Mouse (Mus musculus) liver, postnatal 0 days (tissue): ENCODE results near the gene Ak4. TPM values are rescaled to one million over a fixed set of nuclear protein-coding genes. Genes with fewer than 3 reads are reported as not detected.

Experiments
- ATAC-seq: fragments of 200-750 bp; cut with Nextera tagmentation; 2 replicates; pipeline ENCODE4 v1.8.0; 2017; ENCODE audit warnings: mild to moderate bottlenecking, moderate library complexity
- DNase-seq: peaks from one replicate; pipeline ENCODE4 v3.0.0-alpha.2; 2016
- H3K27ac ChIP-seq: fragments of 300-500 bp; sonication (generic); 2 replicates; pipeline ENCODE4 v1.5.1; 2014; ENCODE audit warnings: antibody characterized with exemption, moderate library complexity, mild to moderate bottlenecking, low read depth
- H3K27me3 ChIP-seq: fragments of 300-500 bp; sonication (generic); 2 replicates; pipeline ENCODE4 v1.6.1; 2014; ENCODE audit warnings: low read length, control low read depth, mixed read lengths; ENCODE audit not compliant: insufficient read depth
- H3K36me3 ChIP-seq: fragments of 300-500 bp; sonication (generic); replicated peaks from 2 replicates; pipeline ENCODE4 v1.6.1; 2014; ENCODE audit warnings: mild to moderate bottlenecking, control low read depth, low read length, moderate library complexity, mixed read lengths; ENCODE audit not compliant: insufficient read depth
- H3K4me1 ChIP-seq: fragments of 300-500 bp; sonication (generic); 2 replicates; pipeline ENCODE4 v1.6.1; 2014; ENCODE audit warnings: antibody characterized with exemption, mild to moderate bottlenecking, control low read depth; ENCODE audit not compliant: insufficient read depth
- H3K4me2 ChIP-seq: fragments of 300-500 bp; sonication (generic); 2 replicates; pipeline ENCODE4 v1.6.1; 2014; ENCODE audit warnings: low read depth, mild to moderate bottlenecking, low read length, moderate library complexity, mixed read lengths
- H3K4me3 ChIP-seq: fragments of 300-500 bp; sonication (generic); 2 replicates; pipeline ENCODE4 v1.5.1; 2014; ENCODE audit warnings: low read depth, low read length
- H3K9ac ChIP-seq: fragments of 300-500 bp; sonication (generic); replicated peaks from 2 replicates; pipeline ENCODE4 v1.6.1; 2014; ENCODE audit warnings: mild to moderate bottlenecking, moderate library complexity
- H3K9me3 ChIP-seq: fragments of 300-500 bp; sonication (generic); 2 replicates; pipeline ENCODE4 v1.6.1; 2016; ENCODE audit warnings: mild to moderate bottlenecking, control low read depth, low read length, mixed read lengths
- CTCF ChIP-seq: sonication (generic); IDR thresholded peaks from 2 replicates; pipeline ENCODE4 v1.5.1; 2016; ENCODE audit warnings: antibody characterized with exemption, low read depth
- EP300 ChIP-seq: IDR thresholded peaks from 2 replicates; pipeline ENCODE4 v1.6.1; 2016; ENCODE audit warnings: antibody characterized with exemption, low read depth, mild to moderate bottlenecking
- WGBS: fragments of 180-500 bp; shearing (Covaris S2); extraction: QIAGEN DNeasy Blood & Tissue Kit; methylation state at CpG from one replicate; pipeline ENCODE4 v1.1.7; 2014; ENCODE audit not compliant: insufficient replicate concordance; 5-methylcytosine and 5-hydroxymethylcytosine counted together
- polyA plus RNA-seq: library from polyadenylated mRNA; unstranded; fragments of >200 nt; fragmentation: Nextera tagmentation; extraction: Ambion mirVana; gene quantifications from 2 replicates; pipeline ENCODE4 v1.2.1, GENCODE M21; 2015

Gene Ak4
- polyA plus RNA-seq, 1 experiment from 2014 or later = 31.3 TPM

- Histone ChIP-seq H3K4me2 (no peak overlapping the region), H3K9me3 (no peaks in the 10 kb centered on the region), H3K36me3 (no peaks in the 10 kb centered on the region), H3K4me3 (no peak overlapping the region), H3K27me3 (0 out of 2 replicates have a peak, but pooled peaks cover 2% of the 10 kb centered on the region), H3K27ac (no peak overlapping the region), H3K4me1 (0 out of 2 replicates have a peak, but pooled peaks cover 7% of the 10 kb centered on the region), H3K9ac (no peak overlapping the region)
- no peak for ATAC-seq
- 61% methylated on average over 2 of the region's 2 CpGs for WGBS
- no peak for DNase-seq
- no peak for TF ChIP-seq CTCF
- TF ChIP-seq EP300 = no peak
Observed at GRCm38 (mm10) chr4:101505966-101506365, 86.9 kb downstream of the Ak4 start.

- ATAC-seq (no peak), DNase-seq (no peak)
- Histone ChIP-seq H3K9me3 (no peaks in the 10 kb centered on the region), H3K4me1 (0 out of 2 replicates have a peak, but pooled peaks cover 7% of the 10 kb centered on the region), H3K36me3 (no peaks in the 10 kb centered on the region), H3K27me3 (0 out of 2 replicates have a peak, but pooled peaks cover 2% of the 10 kb centered on the region), H3K27ac (no peak overlapping the region), H3K4me3 (no peak overlapping the region), H3K9ac (no peak overlapping the region), H3K4me2 (no peak overlapping the region)
- TF ChIP-seq CTCF = no peak
- no peak for TF ChIP-seq EP300
Observed at GRCm38 (mm10) chr4:101506372-101506771, 87.3 kb downstream of the Ak4 start.

- H3K9ac ChIP-seq = no peak overlapping the region
- 0 out of 2 replicates have a peak, but pooled peaks cover 2% of the 10 kb centered on the region for H3K27me3 ChIP-seq
- DNase-seq (peak; percentile 19), ATAC-seq (no peak)
- TF ChIP-seq CTCF = no peak
- TF ChIP-seq EP300 = no peak
- H3K36me3 ChIP-seq = no peaks in the 10 kb centered on the region
- WGBS = 10% methylated on average over 24 of the region's 24 CpGs
- no peaks in the 10 kb centered on the region for H3K9me3 ChIP-seq
- 0 out of 2 replicates have a peak, but pooled peaks cover 7% of the 10 kb centered on the region for H3K4me1 ChIP-seq
- H3K27ac ChIP-seq = no peak overlapping the region
- peak overlapping the region; percentile 42 for H3K4me3 ChIP-seq
- peak overlapping the region; percentile 71 for H3K4me2 ChIP-seq
Observed at GRCm38 (mm10) chr4:101507571-101508422, 88.7 kb downstream of the Ak4 start.

GRCm38 (mm10) chr4:101508431-101508830 lies 89.4 kb downstream of the Ak4 start:
- DNase-seq (no peak), ATAC-seq (no peak)
- H3K4me1 ChIP-seq = 0 out of 2 replicates have a peak, but pooled peaks cover 7% of the 10 kb centered on the region
- peak overlapping the region; percentile 28; the same call in 1 of the 2 replicates for H3K9ac ChIP-seq
- H3K4me3 ChIP-seq = peak overlapping the region; percentile 42
- no peak overlapping the region for H3K27ac ChIP-seq
- no peaks in the 10 kb centered on the region for H3K36me3 ChIP-seq
- peak overlapping the region; percentile 71 for H3K4me2 ChIP-seq
- 0 out of 2 replicates have a peak, but pooled peaks cover 2% of the 10 kb centered on the region for H3K27me3 ChIP-seq
- no peak for TF ChIP-seq CTCF
- no peak for TF ChIP-seq EP300
- no peaks in the 10 kb centered on the region for H3K9me3 ChIP-seq
- 3% methylated on average over 10 of the region's 10 CpGs for WGBS

GRCm38 (mm10) chr4:101508851-101509577 lies 89.9 kb downstream of the Ak4 start:
- no peak for ATAC-seq
- H3K27ac ChIP-seq = no peak overlapping the region
- TF ChIP-seq EP300 = no peak
- no peak for TF ChIP-seq CTCF
- H3K9me3 ChIP-seq = no peaks in the 10 kb centered on the region
- H3K4me2 ChIP-seq = peak overlapping the region; percentile 71
- WGBS = 9% methylated on average over 30 of the region's 30 CpGs
- DNase-seq = peak; percentile 24
- 0 out of 2 replicates have a peak, but pooled peaks cover 7% of the 10 kb centered on the region for H3K4me1 ChIP-seq
- H3K9ac ChIP-seq = peak overlapping the region; percentile 28; the same call in 1 of the 2 replicates
- H3K27me3 ChIP-seq = 0 out of 2 replicates have a peak, but pooled peaks cover 2% of the 10 kb centered on the region
- no peaks in the 10 kb centered on the region for H3K36me3 ChIP-seq
- H3K4me3 ChIP-seq = peak overlapping the region; percentile 42
